Mouse (Mus musculus): ENCODE measurements around the gene Nid2. TPM values are rescaled to one million over a fixed set of nuclear protein-coding genes. Genes with fewer than 3 reads are reported as not detected.
A peak's percentile ranks its signal among the peaks of the same experiment; 100 is the strongest.

The Nid2 gene
- polyA plus RNA-seq, 1 experiment from 2014 or later = 32.2 TPM

DNA sequence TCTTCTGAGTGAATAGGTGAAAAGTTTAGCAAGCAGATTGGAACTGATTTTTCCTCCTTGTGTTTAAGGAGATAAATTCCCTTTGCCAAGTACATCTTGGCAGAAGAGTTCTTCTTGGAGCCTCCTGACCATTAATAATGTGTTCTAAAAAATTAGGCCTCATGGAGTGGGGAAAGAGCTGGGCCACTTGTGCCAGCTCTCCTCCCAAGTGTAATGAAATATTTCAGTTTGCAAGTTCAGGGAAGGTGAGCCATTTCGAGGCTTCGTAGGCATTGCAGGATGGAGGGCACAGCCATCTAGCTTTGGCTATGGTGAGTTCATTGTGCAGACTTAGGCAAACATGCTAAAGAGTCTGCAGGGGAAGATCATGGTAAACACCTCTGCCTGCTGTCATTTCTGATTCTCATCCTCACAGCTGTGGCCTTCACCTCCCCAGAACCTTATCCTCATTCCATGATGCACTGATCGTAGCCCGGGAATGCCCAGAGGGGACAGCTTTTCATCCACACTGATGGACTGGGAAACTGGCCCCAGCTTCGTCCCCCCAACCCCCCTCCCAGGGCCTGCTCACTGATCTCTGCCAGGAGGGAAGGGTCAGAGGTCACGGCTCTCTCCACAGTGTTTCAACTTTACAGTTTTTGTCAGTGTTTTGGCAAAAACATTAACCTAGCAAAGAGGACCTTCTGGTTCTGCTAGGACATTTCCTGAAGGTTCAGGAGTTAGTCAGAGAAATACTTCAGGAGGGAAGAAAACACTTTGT lies 18.6 kb downstream of the Nid2 start:
- Histone ChIP-seq H3K4me1 (ENCODE audit: control insufficient read depth, insufficient read depth, low read length) (peaks cover 4% of the 10 kb centered on the region), H3K27me3 (ENCODE audit: control insufficient read depth, insufficient read depth, low read length) (no peaks in the 10 kb centered on the region), H3K4me3 (ENCODE audit: low read depth, low read length) (no peak overlapping the region), H3K27ac (ENCODE audit: low read depth, low read length) (no peak overlapping the region), H3K9me3 (ENCODE audit: control insufficient read depth, low read length) (no peaks in the 10 kb centered on the region), H3K4me2 (no peak overlapping the region), H3K36me3 (ENCODE audit: control insufficient read depth, insufficient read depth, low read length) (no peaks in the 10 kb centered on the region), H3K9ac (ENCODE audit: low read length) (no peak overlapping the region)
- DNase-seq (ENCODE audit: low spot score, missing footprints) (peak; percentile 89), ATAC-seq (ENCODE audit: low FRiP score) (0 out of 2 replicates have a peak, but pooled peaks have one; percentile 19)
- WGBS = 35% methylated on average over 6 of the region's 6 CpGs

GRCm38 (mm10) chr14:19771173-19771572 lies 20.1 kb downstream of the Nid2 start:
- Histone ChIP-seq H3K4me3 (ENCODE audit: low read depth, low read length) (no peak overlapping the region), H3K9ac (ENCODE audit: low read length) (no peak overlapping the region), H3K4me2 (no peak overlapping the region), H3K4me1 (ENCODE audit: control insufficient read depth, insufficient read depth, low read length) (peaks cover 4% of the 10 kb centered on the region; the same call in 1 of the 2 replicates), H3K36me3 (ENCODE audit: control insufficient read depth, insufficient read depth, low read length) (no peaks in the 10 kb centered on the region), H3K9me3 (ENCODE audit: control insufficient read depth, low read length) (no peaks in the 10 kb centered on the region), H3K27ac (ENCODE audit: low read depth, low read length) (no peak overlapping the region), H3K27me3 (ENCODE audit: control insufficient read depth, insufficient read depth, low read length) (no peaks in the 10 kb centered on the region)
- WGBS = 79% methylated on average over 7 of the region's 7 CpGs
- DNase-seq (ENCODE audit: low spot score, missing footprints) (peak; percentile 73), ATAC-seq (ENCODE audit: low FRiP score) (no peak)

DNA sequence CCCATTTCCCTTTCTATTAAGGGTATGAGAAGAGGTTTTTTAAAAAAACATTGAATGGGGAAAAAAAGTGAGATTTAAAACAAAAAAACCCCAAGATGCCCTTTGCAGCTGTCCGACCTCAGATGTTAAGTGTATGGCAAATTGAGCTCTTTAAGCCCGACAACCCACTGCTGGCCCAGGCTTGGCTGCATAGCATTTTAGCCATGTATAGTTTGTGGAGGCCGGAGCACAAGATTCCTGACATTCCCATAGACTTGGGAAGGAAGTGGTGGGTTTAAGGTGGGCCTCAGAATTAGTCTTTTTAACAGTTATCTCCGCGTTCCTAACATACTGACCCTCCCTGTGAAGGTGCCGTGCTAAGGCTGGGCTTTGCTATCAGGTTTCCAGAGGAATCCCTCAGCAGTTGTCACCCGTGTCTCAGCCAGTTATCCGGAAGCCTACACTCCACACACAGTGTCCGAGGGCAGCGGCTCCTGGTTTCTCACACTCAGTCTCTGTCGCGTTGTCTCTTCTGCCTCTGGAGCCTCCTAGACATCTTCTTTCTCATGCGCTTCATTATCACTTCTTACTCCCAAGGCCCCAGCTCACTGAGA lies 23.1 kb downstream of the Nid2 start:
- WGBS = 80% methylated on average over 13 of the region's 13 CpGs
- no peak overlapping the region for H3K4me3 ChIP-seq (ENCODE audit: low read depth, low read length)
- no peak overlapping the region for H3K4me2 ChIP-seq
- H3K27ac ChIP-seq (ENCODE audit: low read depth, low read length) = no peak overlapping the region
- no peaks in the 10 kb centered on the region for H3K9me3 ChIP-seq (ENCODE audit: control insufficient read depth, low read length)
- H3K9ac ChIP-seq (ENCODE audit: low read length) = no peak overlapping the region
- no peaks in the 10 kb centered on the region; the same call in 1 of the 2 replicates for H3K4me1 ChIP-seq (ENCODE audit: control insufficient read depth, insufficient read depth, low read length)
- ATAC-seq (ENCODE audit: low FRiP score) (no peak), DNase-seq (ENCODE audit: low spot score, missing footprints) (peak; percentile 51)
- H3K27me3 ChIP-seq (ENCODE audit: control insufficient read depth, insufficient read depth, low read length) = no peaks in the 10 kb centered on the region
- no peaks in the 10 kb centered on the region for H3K36me3 ChIP-seq (ENCODE audit: control insufficient read depth, insufficient read depth, low read length)

- H3K9me3 ChIP-seq (ENCODE audit: control insufficient read depth, low read length) = no peaks in the 10 kb centered on the region
- no peaks in the 10 kb centered on the region for H3K27me3 ChIP-seq (ENCODE audit: control insufficient read depth, insufficient read depth, low read length)
- H3K4me1 ChIP-seq (ENCODE audit: control insufficient read depth, insufficient read depth, low read length) = no peaks in the 10 kb centered on the region
- no peaks in the 10 kb centered on the region for H3K36me3 ChIP-seq (ENCODE audit: control insufficient read depth, insufficient read depth, low read length)
- no peak for DNase-seq (ENCODE audit: low spot score, missing footprints)
- H3K4me2 ChIP-seq = no peak overlapping the region
- no peak for ATAC-seq (ENCODE audit: low FRiP score)
- H3K27ac ChIP-seq (ENCODE audit: low read depth, low read length) = no peak overlapping the region
- 94% methylated on average over 4 of the region's 4 CpGs for WGBS
- H3K9ac ChIP-seq (ENCODE audit: low read length) = no peak overlapping the region
- H3K4me3 ChIP-seq (ENCODE audit: low read depth, low read length) = no peak overlapping the region
Measured at GRCm38 (mm10) chr14:19775491-19775890, 24.4 kb downstream of the Nid2 start.

DNA sequence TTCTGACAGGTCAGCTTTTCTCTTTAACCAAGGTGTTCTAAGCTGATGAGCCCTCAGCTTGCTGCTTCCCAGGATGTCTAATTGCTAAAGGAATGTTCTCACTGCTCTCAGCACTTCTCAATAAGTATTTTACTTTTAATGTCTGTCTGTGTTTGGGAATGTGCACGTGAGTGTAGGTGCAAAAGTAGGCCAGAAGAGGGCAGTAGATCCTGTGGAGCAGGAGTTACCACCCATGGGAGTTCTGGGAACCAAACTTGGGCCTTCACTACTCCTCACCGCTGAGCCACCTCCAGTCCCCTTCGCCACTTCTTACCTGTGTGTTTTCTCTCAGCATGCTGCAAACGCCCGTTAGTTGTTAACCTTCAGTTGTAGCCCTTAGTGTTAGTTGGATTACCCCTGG lies 25.1 kb downstream of the Nid2 start:
- 95% methylated on average over 5 of the region's 5 CpGs for WGBS
- Histone ChIP-seq H3K4me3 (ENCODE audit: low read depth, low read length) (no peak overlapping the region), H3K4me2 (no peak overlapping the region), H3K9me3 (ENCODE audit: control insufficient read depth, low read length) (no peaks in the 10 kb centered on the region), H3K27ac (ENCODE audit: low read depth, low read length) (no peak overlapping the region), H3K9ac (ENCODE audit: low read length) (no peak overlapping the region), H3K36me3 (ENCODE audit: control insufficient read depth, insufficient read depth, low read length) (no peaks in the 10 kb centered on the region), H3K27me3 (ENCODE audit: control insufficient read depth, insufficient read depth, low read length) (no peaks in the 10 kb centered on the region), H3K4me1 (ENCODE audit: control insufficient read depth, insufficient read depth, low read length) (no peaks in the 10 kb centered on the region)
- peak; percentile 79 for DNase-seq (ENCODE audit: low spot score, missing footprints)
- no peak for ATAC-seq (ENCODE audit: low FRiP score)

- H3K4me2 ChIP-seq = no peak overlapping the region
- 40% methylated on average over 6 of the region's 6 CpGs for WGBS
- no peak for ATAC-seq (ENCODE audit: low FRiP score)
- peak; percentile 90 for DNase-seq (ENCODE audit: low spot score, missing footprints)
- no peaks in the 10 kb centered on the region for H3K9me3 ChIP-seq (ENCODE audit: control insufficient read depth, low read length)
- H3K9ac ChIP-seq (ENCODE audit: low read length) = no peak overlapping the region
- H3K27ac ChIP-seq (ENCODE audit: low read depth, low read length) = no peak overlapping the region
- H3K4me3 ChIP-seq (ENCODE audit: low read depth, low read length) = no peak overlapping the region
- no peaks in the 10 kb centered on the region for H3K27me3 ChIP-seq (ENCODE audit: control insufficient read depth, insufficient read depth, low read length)
- no peaks in the 10 kb centered on the region for H3K36me3 ChIP-seq (ENCODE audit: control insufficient read depth, insufficient read depth, low read length)
- no peaks in the 10 kb centered on the region for H3K4me1 ChIP-seq (ENCODE audit: control insufficient read depth, insufficient read depth, low read length)
Measured at GRCm38 (mm10) chr14:19776890-19777289, 25.8 kb downstream of the Nid2 start.

- Histone ChIP-seq H3K9ac (ENCODE audit: low read length) (no peak overlapping the region), H3K27ac (ENCODE audit: low read depth, low read length) (no peak overlapping the region), H3K36me3 (ENCODE audit: control insufficient read depth, insufficient read depth, low read length) (no peaks in the 10 kb centered on the region), H3K9me3 (ENCODE audit: control insufficient read depth, low read length) (no peaks in the 10 kb centered on the region), H3K27me3 (ENCODE audit: control insufficient read depth, insufficient read depth, low read length) (no peaks in the 10 kb centered on the region), H3K4me2 (no peak overlapping the region), H3K4me1 (ENCODE audit: control insufficient read depth, insufficient read depth, low read length) (no peaks in the 10 kb centered on the region), H3K4me3 (ENCODE audit: low read depth, low read length) (no peak overlapping the region)
- ATAC-seq (ENCODE audit: low FRiP score) (no peak), DNase-seq (ENCODE audit: low spot score, missing footprints) (peak; percentile 75)
- 96% methylated on average over 6 of the region's 6 CpGs for WGBS
Measured at GRCm38 (mm10) chr14:19777365-19777764, 26.3 kb downstream of the Nid2 start.

DNA sequence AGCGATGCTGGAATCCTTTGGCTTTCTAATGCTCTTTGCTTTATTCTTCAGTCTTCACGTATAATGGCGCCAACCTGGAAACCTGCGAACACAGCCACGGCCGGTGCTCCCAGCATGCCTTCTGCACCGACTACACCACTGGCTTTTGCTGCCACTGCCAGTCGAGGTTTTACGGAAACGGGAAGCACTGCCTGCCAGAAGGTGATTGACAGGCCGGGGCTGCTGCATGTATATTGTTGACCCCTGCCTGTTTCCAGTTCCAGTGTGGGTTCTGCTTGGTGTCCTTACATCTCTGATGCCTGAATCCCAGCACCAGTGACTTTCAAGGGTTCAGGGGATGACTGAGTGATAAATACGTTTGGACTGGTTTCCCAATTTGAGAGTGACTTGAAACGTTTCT lies 26.9 kb downstream of the Nid2 start:
- Histone ChIP-seq H3K4me3 (ENCODE audit: low read depth, low read length) (no peak overlapping the region), H3K4me2 (no peak overlapping the region), H3K9me3 (ENCODE audit: control insufficient read depth, low read length) (no peaks in the 10 kb centered on the region), H3K27me3 (ENCODE audit: control insufficient read depth, insufficient read depth, low read length) (no peaks in the 10 kb centered on the region), H3K4me1 (ENCODE audit: control insufficient read depth, insufficient read depth, low read length) (no peaks in the 10 kb centered on the region), H3K36me3 (ENCODE audit: control insufficient read depth, insufficient read depth, low read length) (no peaks in the 10 kb centered on the region), H3K27ac (ENCODE audit: low read depth, low read length) (no peak overlapping the region), H3K9ac (ENCODE audit: low read length) (no peak overlapping the region)
- peak; percentile 10 for DNase-seq (ENCODE audit: low spot score, missing footprints)
- 94% methylated on average over 13 of the region's 13 CpGs for WGBS
- no peak for ATAC-seq (ENCODE audit: low FRiP score)

DNA sequence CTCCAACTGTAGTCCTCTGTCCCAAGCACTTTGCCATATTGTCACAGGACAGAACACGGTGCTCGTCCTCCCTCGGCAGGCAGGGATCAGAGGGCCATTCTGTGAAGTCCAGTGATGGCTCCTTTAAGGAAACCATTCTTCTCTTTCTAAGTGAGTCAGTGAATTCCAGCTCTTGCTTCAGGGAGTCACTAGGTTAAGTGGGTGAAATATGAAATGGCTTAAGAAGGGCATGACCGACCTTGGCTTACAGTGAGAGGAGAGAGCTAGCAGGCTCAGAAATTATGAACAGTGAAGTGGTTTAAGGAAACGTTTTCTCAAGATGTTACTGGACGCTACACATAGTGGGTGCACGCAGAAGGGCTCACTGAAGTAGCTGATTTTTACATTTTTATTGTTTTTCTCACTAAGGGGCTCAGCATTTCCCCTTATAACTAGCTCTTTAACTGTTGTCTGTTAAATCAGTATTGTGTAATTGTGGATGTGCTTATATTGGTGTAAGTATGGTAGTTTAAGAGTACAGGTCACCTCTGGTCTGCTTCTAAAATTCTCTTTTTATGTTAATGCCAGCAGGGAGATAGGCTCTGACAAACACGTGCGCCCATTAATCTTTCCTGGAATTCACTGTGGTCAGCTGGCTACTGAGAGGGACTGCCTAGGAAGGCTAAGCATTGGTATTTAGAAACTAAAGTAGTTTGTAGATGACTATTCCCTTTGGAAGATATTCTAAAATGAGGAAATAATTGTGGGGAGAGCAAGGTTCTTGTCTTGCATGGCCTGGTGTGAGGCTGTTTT lies 34.9 kb downstream of the Nid2 start:
- ATAC-seq (ENCODE audit: low FRiP score) (no peak), DNase-seq (ENCODE audit: low spot score, missing footprints) (no peak)
- Histone ChIP-seq H3K27ac (ENCODE audit: low read depth, low read length) (no peak overlapping the region), H3K9me3 (ENCODE audit: control insufficient read depth, low read length) (no peaks in the 10 kb centered on the region), H3K4me1 (ENCODE audit: control insufficient read depth, insufficient read depth, low read length) (no peaks in the 10 kb centered on the region), H3K36me3 (ENCODE audit: control insufficient read depth, insufficient read depth, low read length) (no peaks in the 10 kb centered on the region), H3K27me3 (ENCODE audit: control insufficient read depth, insufficient read depth, low read length) (no peaks in the 10 kb centered on the region), H3K4me3 (ENCODE audit: low read depth, low read length) (no peak overlapping the region), H3K4me2 (no peak overlapping the region), H3K9ac (ENCODE audit: low read length) (no peak overlapping the region)
- 85% methylated on average over 9 of the region's 9 CpGs for WGBS

Data from midbrain, embryonic 11.5 days (tissue).